Mouse (Mus musculus) spleen, adult 2 months (tissue): ENCODE measurements around the gene Gm5148. TPM values are rescaled to one million over a fixed set of nuclear protein-coding genes. Genes with fewer than 3 reads are reported as not detected.

ENCODE experiments used
- DNase-seq, 2 experiments: peaks; one replicate each; pipeline versions ENCODE4 v3.0.0 to v3.0.0-alpha.2; 2012 to 2021; ENCODE audit warnings: low spot score in 2 of 2, low read depth in 1 of 2
- H3K27ac ChIP-seq: fragments of 200-500 bp; 2 replicates; pipeline ENCODE4 v1.5.1; 2012; ENCODE audit warnings: low read length, inconsistent platforms; ENCODE audit not compliant: insufficient read depth
- H3K27me3 ChIP-seq: fragments of 200-500 bp; 2 replicates; pipeline ENCODE4 v1.6.1; 2012; ENCODE audit warnings: mild to moderate bottlenecking, moderate library complexity, low read length, inconsistent platforms; ENCODE audit not compliant: control insufficient read depth, insufficient read depth
- H3K36me3 ChIP-seq: fragments of 200-500 bp; 2 replicates; pipeline ENCODE4 v1.6.1; 2012; ENCODE audit warnings: mild to moderate bottlenecking, low read length, inconsistent platforms; ENCODE audit not compliant: control insufficient read depth, insufficient read depth
- H3K4me1 ChIP-seq: fragments of 200-500 bp; 2 replicates; pipeline ENCODE4 v1.6.1; 2011; ENCODE audit warnings: inconsistent platforms; ENCODE audit not compliant: control insufficient read depth, insufficient read depth, insufficient read length
- H3K4me3 ChIP-seq: fragments of 200-500 bp; 2 replicates; pipeline ENCODE4 v1.5.1; 2011; ENCODE audit warnings: mild to moderate bottlenecking, inconsistent platforms; ENCODE audit not compliant: insufficient read depth, insufficient read length; ENCODE audit errors: extremely low read depth
- CTCF ChIP-seq: fragments of 200-500 bp; IDR thresholded peaks from 2 replicates; pipeline ENCODE4 v1.5.1; 2011; ENCODE audit warnings: mild to moderate bottlenecking, inconsistent platforms; ENCODE audit not compliant: insufficient read depth, insufficient read length, insufficient replicate concordance; ENCODE audit errors: extremely low read depth
- POLR2A ChIP-seq: fragments of 200-500 bp; IDR thresholded peaks from 2 replicates; pipeline ENCODE4 v1.6.1; 2011; ENCODE audit warnings: low read depth, low read length, inconsistent platforms
- WGBS: fragments of 180-500 bp; shearing (Covaris S2); methylation state at CpG from one replicate; pipeline ENCODE4 v1.1.7; 2018; 5-methylcytosine and 5-hydroxymethylcytosine counted together
- polyA plus RNA-seq: library from polyadenylated mRNA; depleted of rRNA; stranded (reverse); fragments of >200 nt; gene quantifications from 2 replicates; pipeline ENCODE4 v1.2.3, GENCODE M21; 2012

The Gm5148 gene
- polyA plus RNA-seq, 1 experiment = 0.62 TPM

DNA sequence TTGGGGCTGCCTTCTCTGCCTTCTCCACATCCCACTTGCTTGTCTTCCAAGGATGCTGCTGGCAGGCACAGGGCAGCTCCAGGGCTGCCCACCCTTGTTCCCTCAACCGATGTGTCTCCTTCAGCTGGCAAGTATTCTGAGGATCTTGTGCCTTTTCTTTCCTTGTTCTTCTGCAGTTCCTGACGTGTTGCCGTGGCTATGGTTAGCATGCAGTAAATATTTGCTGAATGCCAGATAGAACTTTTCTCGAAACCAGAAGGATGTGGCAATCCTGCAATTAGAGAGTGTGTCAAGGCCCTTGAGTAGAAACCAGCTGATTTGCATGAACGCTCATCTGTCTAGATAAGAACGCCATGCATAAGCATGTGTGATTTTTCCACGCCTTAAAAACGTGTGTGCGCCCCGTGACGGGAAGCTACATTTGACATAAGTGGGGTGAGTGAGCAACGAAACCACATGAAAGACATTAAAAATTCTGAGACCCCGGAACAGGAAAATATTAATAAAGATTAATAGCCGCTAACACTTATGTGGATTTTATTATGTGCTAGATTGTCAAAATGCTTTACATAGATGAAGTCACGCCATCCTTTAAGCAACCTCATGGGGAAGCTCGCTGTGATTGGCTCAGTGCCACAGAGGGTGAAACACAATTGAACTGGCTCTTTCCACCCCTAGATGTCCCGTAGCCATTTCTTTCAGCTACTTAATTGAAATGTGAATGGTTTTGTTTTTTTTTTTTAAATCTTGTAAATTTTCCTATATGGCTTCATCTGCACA lies 14.1 kb upstream of the Gm5148 start:
- WGBS = 74% methylated on average over 17 of the region's 17 CpGs
- Histone ChIP-seq H3K4me3 (no peak overlapping the region), H3K4me1 (no peaks in the 10 kb centered on the region), H3K27ac (no peak overlapping the region), H3K27me3 (no peaks in the 10 kb centered on the region), H3K36me3 (no peaks in the 10 kb centered on the region)
- TF ChIP-seq CTCF = no peak
- no peak for TF ChIP-seq POLR2A
- no peak for DNase-seq

DNA sequence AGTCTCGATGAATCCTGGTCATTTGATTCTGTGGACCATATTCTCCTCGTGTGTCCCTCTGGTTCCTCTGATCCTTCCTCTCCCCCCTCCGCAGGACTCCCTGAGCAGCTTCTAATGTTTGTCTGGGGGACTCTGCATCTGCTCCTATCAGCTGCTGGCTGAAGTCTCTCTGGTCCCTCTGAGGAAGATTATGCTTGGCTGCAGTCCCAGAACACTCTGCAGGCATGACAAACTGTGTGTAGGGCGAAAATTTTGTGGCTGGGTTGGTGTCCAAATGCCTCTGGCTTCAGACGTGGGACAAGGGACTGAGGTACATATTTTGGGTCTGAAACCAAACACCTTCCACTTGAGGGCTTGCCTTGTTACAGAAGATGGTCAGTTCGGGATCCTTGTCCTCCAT lies 13.1 kb upstream of the Gm5148 start:
- H3K27me3 ChIP-seq = no peaks in the 10 kb centered on the region
- H3K4me3 ChIP-seq = no peak overlapping the region
- WGBS = 70% methylated on average over 6 of the region's 6 CpGs
- TF ChIP-seq POLR2A (no peak), CTCF (no peak)
- H3K27ac ChIP-seq = no peak overlapping the region
- no peak for DNase-seq
- no peaks in the 10 kb centered on the region for H3K36me3 ChIP-seq
- no peaks in the 10 kb centered on the region for H3K4me1 ChIP-seq

DNA sequence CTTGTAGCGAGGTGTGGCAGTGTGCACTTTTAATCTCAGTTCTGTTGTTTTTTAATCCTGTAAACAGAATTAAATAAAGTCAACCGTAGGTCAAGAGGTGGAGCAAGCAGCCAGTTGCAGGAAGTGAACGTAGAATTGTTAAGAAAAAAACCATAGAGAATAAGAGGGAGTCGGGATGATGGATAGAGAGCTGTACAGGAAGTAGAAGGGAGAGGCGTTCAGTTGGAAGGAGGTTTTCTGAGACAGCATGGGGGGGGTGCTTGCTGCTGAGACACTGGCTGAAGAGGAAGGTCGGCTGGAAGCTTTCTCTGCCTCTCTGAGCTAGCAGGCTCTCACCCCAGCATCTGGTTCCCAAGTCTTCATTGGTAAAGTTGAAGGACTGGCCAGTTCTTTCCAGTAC lies 10.9 kb upstream of the Gm5148 start:
- no peaks in the 10 kb centered on the region for H3K36me3 ChIP-seq
- TF ChIP-seq CTCF = no peak
- TF ChIP-seq POLR2A = no peak
- 34% methylated on average over 6 of the region's 6 CpGs for WGBS
- H3K27ac ChIP-seq = no peak overlapping the region
- no peak for DNase-seq
- no peak overlapping the region for H3K4me3 ChIP-seq
- H3K27me3 ChIP-seq = no peaks in the 10 kb centered on the region
- H3K4me1 ChIP-seq = no peaks in the 10 kb centered on the region

DNA sequence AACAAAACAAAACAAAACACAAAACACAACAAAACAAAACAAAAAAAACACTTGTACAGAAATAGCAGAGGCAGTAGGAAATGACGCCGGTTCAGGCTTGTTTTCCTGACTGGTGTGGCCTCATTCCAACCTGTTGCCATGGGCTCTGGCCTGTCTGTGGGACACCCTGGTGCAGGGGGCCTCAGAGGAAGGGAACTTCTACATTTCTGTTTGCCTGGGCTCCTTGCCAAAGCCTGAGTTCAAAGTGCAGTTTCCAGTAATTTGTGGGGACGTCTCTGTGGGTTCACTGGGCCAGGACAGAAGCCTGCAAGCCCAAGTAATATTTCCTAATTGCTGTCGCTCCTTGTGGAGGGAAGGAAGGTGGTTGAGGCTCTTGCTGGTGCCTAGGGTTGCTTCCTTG lies 4.9 kb upstream of the Gm5148 start:
- Histone ChIP-seq H3K27me3 (peaks cover 2% of the 10 kb centered on the region), H3K27ac (no peak overlapping the region), H3K4me1 (peaks cover 9% of the 10 kb centered on the region), H3K36me3 (no peaks in the 10 kb centered on the region), H3K4me3 (no peak overlapping the region)
- TF ChIP-seq CTCF (no peak), POLR2A (no peak)
- WGBS = 28% methylated on average over 4 of the region's 4 CpGs
- DNase-seq = no peak

DNA sequence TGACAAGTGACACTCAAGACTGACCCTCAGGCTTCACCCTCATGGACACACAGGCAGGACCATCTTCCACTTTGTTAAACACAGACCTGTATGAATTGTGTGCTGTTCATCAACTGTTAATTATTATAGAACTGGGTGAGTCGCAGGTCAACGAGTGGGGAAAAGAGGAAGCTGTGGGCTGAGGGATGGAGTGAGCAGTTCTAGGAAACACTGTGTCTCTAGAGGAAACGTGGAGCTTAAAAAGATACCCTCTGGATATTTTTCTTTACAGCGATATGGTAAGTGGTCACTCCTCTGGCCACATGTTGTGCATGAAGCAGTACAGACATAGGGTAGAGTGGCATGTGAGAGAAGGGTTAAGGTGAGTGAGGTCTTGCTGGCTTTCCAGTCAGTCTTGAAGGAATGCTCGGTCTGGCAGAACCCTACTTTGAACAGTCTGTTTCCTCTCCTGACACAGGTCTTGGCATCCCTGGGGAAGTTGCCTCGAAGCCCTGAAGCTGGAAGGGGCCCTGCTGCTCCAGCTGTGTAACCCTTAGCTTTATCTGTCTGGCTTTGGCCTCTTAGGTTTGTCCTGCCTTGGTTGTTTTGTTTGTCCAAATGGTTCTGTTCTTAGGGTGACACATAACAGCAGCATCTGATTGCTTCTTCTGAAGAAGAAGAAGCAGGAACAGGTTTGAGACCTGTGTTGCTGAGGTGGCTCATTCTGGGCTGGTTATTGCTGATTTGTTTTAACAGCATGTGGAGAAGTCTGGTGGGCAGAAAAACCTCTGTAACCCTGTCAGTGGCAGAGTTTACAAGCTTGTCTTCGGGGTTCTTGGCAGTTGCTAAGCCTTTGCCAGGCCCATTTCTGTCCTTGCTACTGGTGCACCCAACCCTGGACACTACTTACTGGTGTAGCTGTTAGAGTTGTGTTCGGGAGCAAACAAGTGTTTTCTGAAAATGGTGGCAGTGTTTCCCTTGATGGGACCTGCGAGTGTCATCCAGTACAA lies 4.1 kb upstream of the Gm5148 start:
- 32% methylated on average over 9 of the region's 9 CpGs for WGBS
- H3K27ac ChIP-seq = no peak overlapping the region
- H3K27me3 ChIP-seq = peaks cover 6% of the 10 kb centered on the region
- H3K4me1 ChIP-seq = peaks cover 11% of the 10 kb centered on the region
- no peak overlapping the region for H3K4me3 ChIP-seq
- DNase-seq = no peak
- no peak for TF ChIP-seq CTCF
- TF ChIP-seq POLR2A = no peak
- H3K36me3 ChIP-seq = no peaks in the 10 kb centered on the region

DNA sequence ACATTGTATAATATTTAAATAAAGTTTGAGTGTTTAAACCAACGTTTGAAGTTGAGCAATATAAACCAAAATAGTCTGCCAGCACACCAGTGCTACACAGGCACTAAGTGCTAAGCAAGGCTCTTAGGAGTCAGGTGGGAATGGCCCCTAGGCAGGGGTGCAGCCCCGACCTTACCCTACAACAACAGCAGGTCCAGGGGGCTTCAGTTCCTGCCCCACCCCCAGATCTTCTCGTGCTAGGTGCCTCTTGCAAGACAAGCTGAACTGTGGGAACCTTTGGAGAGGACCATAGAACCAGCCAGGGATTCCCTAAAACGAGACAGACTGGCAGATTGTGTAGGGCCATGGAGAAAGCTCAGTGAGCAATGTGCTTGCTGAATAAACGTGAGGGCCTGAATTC lies 3.1 kb upstream of the Gm5148 start:
- WGBS = 67% methylated on average over 5 of the region's 5 CpGs
- Histone ChIP-seq H3K4me1 (peaks cover 11% of the 10 kb centered on the region), H3K27ac (no peak overlapping the region)

More for the DNA sequence above, 3.1 kb upstream of the Gm5148 start:
- DNase-seq = no peak
- TF ChIP-seq POLR2A = no peak
- TF ChIP-seq CTCF = no peak
- H3K4me3 ChIP-seq = no peak overlapping the region
- no peaks in the 10 kb centered on the region for H3K36me3 ChIP-seq
- H3K27me3 ChIP-seq = peaks cover 6% of the 10 kb centered on the region
